Mouse (Mus musculus) mesoderm, embryonic 11.5 days (tissue): ENCODE results near the gene Lrrtm1.

ENCODE experiments used
- DNase-seq: peaks from one replicate; pipeline ENCODE4 v3.0.0-alpha.2; 2012; ENCODE audit warnings: low read depth, low spot score

Lrrtm1 gene

GRCm38 (mm10) chr6:77306796-77307195 lies 64.3 kb downstream of the Lrrtm1 start:
- no peak for DNase-seq
